In the genomic region with DNA sequence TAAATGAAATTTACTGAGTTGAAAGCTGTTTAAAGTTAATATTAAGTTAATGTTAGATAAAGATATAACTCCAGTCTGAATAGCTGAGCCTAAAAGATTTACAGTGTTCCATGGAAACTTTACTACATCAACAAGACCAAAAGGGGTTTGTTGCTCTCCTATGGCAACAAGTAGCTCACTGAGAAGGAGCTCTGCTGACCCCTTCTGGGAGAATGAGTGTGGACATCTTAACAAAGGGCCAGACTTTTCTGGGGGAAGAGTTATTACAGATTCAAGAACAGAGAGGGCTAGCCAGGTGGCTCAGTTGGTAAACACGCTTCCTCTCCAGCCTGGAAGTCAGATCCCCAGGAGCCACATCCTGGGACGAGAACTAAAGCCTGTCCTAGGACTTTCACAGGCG, we compare ENCODE assay signal across 9 mouse cellular contexts. TPM values are rescaled to one million over a fixed set of nuclear protein-coding genes. Genes with fewer than 3 reads are reported as not detected.
A peak's percentile ranks its signal among the peaks of the same experiment; 100 is the strongest.
DNase-seq lines count a peak whose midpoint lies in the region; ATAC-seq and TF ChIP-seq lines count a peak whose summit lies in the region.
"Had no signal": no experiment of that assay in that cellular context is flagged by ENCODE, and none has a peak within 500 bp of the region (broad histone marks: within the 10 kb centered on the region; RNA-seq: fewer than 3 reads in every experiment).

No protein-coding gene starts in this region.

- WGBS in liver, adult 2 months = 61% methylated on average over 3 of the region's 3 CpGs
- WGBS in liver, embryonic 11.5 days = 36% methylated on average over 3 of the region's 3 CpGs
- 34% methylated on average over 3 of the region's 3 CpGs for WGBS in embryonic facial prominence, embryonic 10.5 days
- 29% methylated on average over 3 of the region's 3 CpGs for WGBS in heart, embryonic 16.5 days
- WGBS in stomach, embryonic 14.5 days = 21% methylated on average over 3 of the region's 3 CpGs

- H3K27ac ChIP-seq in liver, adult 2 months (replicated peaks; ENCODE audit: insufficient read depth, low read depth, low read length) = no peak overlapping the region
- no peak overlapping the region for H3K27ac ChIP-seq in liver, embryonic 11.5 days (ENCODE audit: low read depth, low read length)
- no peak overlapping the region for H3K27ac ChIP-seq in embryonic facial prominence, embryonic 10.5 days (replicated peaks)
- no peak overlapping the region for H3K27ac ChIP-seq in heart, embryonic 16.5 days (ENCODE audit: low read length)
- no peak overlapping the region for H3K27ac ChIP-seq in stomach, embryonic 14.5 days (ENCODE audit: low read length)
- H3K27ac ChIP-seq: macrophage had no signal

- peak; percentile 26 for DNase-seq in liver, adult 2 months (ENCODE audit: extremely low read depth, low read depth, low spot score)
- no peak for DNase-seq in liver, embryonic 11.5 days (ENCODE audit: low spot score)
- DNase-seq in adrenal gland, postnatal 10 days = peak; percentile 68
- peak; percentile 60 for DNase-seq in embryonic facial prominence, embryonic 10.5 days (ENCODE audit: low spot score)
- DNase-seq in layer of hippocampus, adult 11-12 months (ENCODE audit: low spot score) = peak; percentile 69
- DNase-seq in lung, postnatal 36 days = peak; percentile 77

- H3K9ac ChIP-seq in liver, adult 2 months (ENCODE audit: low read depth, low read length) = no peak overlapping the region
- H3K9ac ChIP-seq in liver, embryonic 11.5 days (ENCODE audit: low read depth, low read length) = no peak overlapping the region
- H3K9ac ChIP-seq in heart, embryonic 16.5 days (ENCODE audit: low read length) = no peak overlapping the region
- no peak overlapping the region for H3K9ac ChIP-seq in stomach, embryonic 14.5 days (replicated peaks; ENCODE audit: low read depth, low read length)

- peak; percentile 18; the same call in 1 of the 2 replicates for TF ChIP-seq CTCF in liver, adult 2 months (IDR thresholded peaks at IDR 0.05; ENCODE audit: low read depth, low read length)

- no peak overlapping the region for H3K4me3 ChIP-seq in liver, adult 2 months (ENCODE audit: insufficient read depth, low read depth, low read length)
- no peak overlapping the region for H3K4me3 ChIP-seq in liver, embryonic 11.5 days (ENCODE audit: low read depth, low read length)
- H3K4me3 ChIP-seq in embryonic facial prominence, embryonic 10.5 days = no peak overlapping the region
- no peak overlapping the region for H3K4me3 ChIP-seq in heart, embryonic 16.5 days (ENCODE audit: low read length)
- H3K4me3 ChIP-seq in stomach, embryonic 14.5 days (ENCODE audit: low read depth, low read length) = no peak overlapping the region

- H3K36me3 ChIP-seq in liver, adult 2 months (ENCODE audit: control insufficient read depth, insufficient read depth, low read length) = no peaks in the 10 kb centered on the region
- no peaks in the 10 kb centered on the region for H3K36me3 ChIP-seq in liver, embryonic 11.5 days (ENCODE audit: control insufficient read depth, insufficient read depth, low read length)
- H3K36me3 ChIP-seq in embryonic facial prominence, embryonic 10.5 days (replicated peaks) = no peaks in the 10 kb centered on the region
- H3K36me3 ChIP-seq in heart, embryonic 16.5 days (ENCODE audit: control insufficient read depth, insufficient read depth) = no peaks in the 10 kb centered on the region
- H3K36me3 ChIP-seq in stomach, embryonic 14.5 days (ENCODE audit: control insufficient read depth, insufficient read depth, low read length) = no peaks in the 10 kb centered on the region

- no peak for TF ChIP-seq POLR2A in liver, adult 2 months (IDR thresholded peaks at IDR 0.05; ENCODE audit: extremely low read depth, insufficient read depth, low read length)

- H3K4me2 ChIP-seq in liver, embryonic 11.5 days = no peak overlapping the region
- no peak overlapping the region for H3K4me2 ChIP-seq in heart, embryonic 16.5 days (ENCODE audit: low read depth, low read length)
- H3K4me2 ChIP-seq in stomach, embryonic 14.5 days (replicated peaks; ENCODE audit: low read depth, low read length) = no peak overlapping the region

- no peaks in the 10 kb centered on the region for H3K27me3 ChIP-seq in liver, adult 2 months (ENCODE audit: control insufficient read depth, insufficient read depth, low read length)
- no peaks in the 10 kb centered on the region for H3K27me3 ChIP-seq in liver, embryonic 11.5 days (replicated peaks; ENCODE audit: control insufficient read depth, insufficient read depth, low read length)
- H3K27me3 ChIP-seq in embryonic facial prominence, embryonic 10.5 days (replicated peaks; ENCODE audit: low read depth, poor library complexity, severe bottlenecking) = no peaks in the 10 kb centered on the region
- H3K27me3 ChIP-seq in heart, embryonic 16.5 days (ENCODE audit: control insufficient read depth, insufficient read depth, low read length) = no peaks in the 10 kb centered on the region
- H3K27me3 ChIP-seq in stomach, embryonic 14.5 days (ENCODE audit: control insufficient read depth, insufficient read depth, low read length) = no peaks in the 10 kb centered on the region

- no peak for ATAC-seq in liver, embryonic 11.5 days (replicated peaks; ENCODE audit: low FRiP score)
- ATAC-seq in heart, embryonic 16.5 days (replicated peaks; ENCODE audit: extremely low read depth, insufficient read depth, low FRiP score) = 0 out of 2 replicates have a peak, but pooled peaks have one; percentile 53
- ATAC-seq in stomach, embryonic 14.5 days (ENCODE audit: insufficient number of reproducible peaks, insufficient read depth, low FRiP score, low read depth) = 0 out of 2 replicates have a peak, but pooled peaks have one; percentile 46

- H3K4me1 ChIP-seq in liver, adult 2 months (ENCODE audit: control insufficient read depth, insufficient read depth, low read length) = no peaks in the 10 kb centered on the region
- H3K4me1 ChIP-seq in liver, embryonic 11.5 days (replicated peaks; ENCODE audit: control insufficient read depth, insufficient read depth, low read length) = no peaks in the 10 kb centered on the region
- H3K4me1 ChIP-seq in embryonic facial prominence, embryonic 10.5 days = no peaks in the 10 kb centered on the region
- H3K4me1 ChIP-seq in heart, embryonic 16.5 days (ENCODE audit: control insufficient read depth, insufficient read depth, low read length) = no peaks in the 10 kb centered on the region
- no peaks in the 10 kb centered on the region for H3K4me1 ChIP-seq in stomach, embryonic 14.5 days (ENCODE audit: control insufficient read depth, insufficient read depth, low read length)

- H3K9me3 ChIP-seq in liver, embryonic 11.5 days (ENCODE audit: control insufficient read depth, low read length) = no peaks in the 10 kb centered on the region
- H3K9me3 ChIP-seq in embryonic facial prominence, embryonic 10.5 days = no peaks in the 10 kb centered on the region
- H3K9me3 ChIP-seq in heart, embryonic 16.5 days (replicated peaks; ENCODE audit: control insufficient read depth, low read length) = no peaks in the 10 kb centered on the region
- H3K9me3 ChIP-seq in stomach, embryonic 14.5 days (ENCODE audit: control insufficient read depth, low read depth, low read length) = no peaks in the 10 kb centered on the region

- no peaks in the 10 kb centered on the region for H3K79me2 ChIP-seq in liver, adult 2 months (ENCODE audit: control insufficient read depth, insufficient read depth, low read length)

RNA-seq across cellular contexts. Expression of gene Otud4, which starts 54.5 kb away (rescaled TPM):
- total RNA-seq in liver, adult 2 months (2014; rRNA removed) = 19.2 and 20.2 TPM in 2 replicates
- 8.6 and 9.4 TPM in 2 replicates for polyA plus RNA-seq in liver, adult 2 months (2012; rRNA removed)
- polyA plus RNA-seq in liver, embryonic 11.5 days (2014; fragmentation: Nextera tagmentation; extraction: Ambion mirVana) = 26.3 and 27.1 TPM in 2 replicates
- 10 to 100 TPM; 40.1 to 44.6 TPM for total RNA-seq in adrenal gland, postnatal 10 days (2021)
- polyA plus RNA-seq in embryonic facial prominence, embryonic 10.5 days (2016; fragmentation: Nextera tagmentation; extraction: Ambion mirVana) = 16.1 and 17.8 TPM in 2 replicates
- polyA plus RNA-seq in heart, embryonic 16.5 days (2015; fragmentation: Nextera tagmentation; extraction: Ambion mirVana) = 11.8 and 14.4 TPM in 2 replicates
- 27.2 and 28.7 TPM in 2 replicates for polyA plus RNA-seq in stomach, embryonic 14.5 days (2014; fragmentation: Nextera tagmentation; extraction: Ambion mirVana)
